10 mouse cellular contexts compared by ENCODE assay signal in the genomic region with DNA sequence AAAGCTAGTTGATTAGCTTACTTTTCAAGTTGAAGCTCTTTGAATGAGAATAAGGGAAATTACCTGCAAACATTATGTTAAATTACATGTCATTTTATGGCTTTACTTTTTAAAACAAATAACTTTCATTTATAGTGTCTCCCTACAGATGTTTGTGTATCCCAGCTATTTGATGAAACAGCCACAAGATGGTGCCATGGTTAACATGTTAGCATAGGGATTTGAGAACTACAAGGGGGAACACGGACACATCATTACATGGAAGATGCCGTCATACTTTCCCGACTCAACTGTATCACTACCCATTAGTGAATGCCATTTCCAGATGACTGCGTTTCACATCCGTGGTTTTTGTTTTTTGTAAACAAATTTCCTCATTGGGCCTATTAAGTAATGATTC. TPM values are rescaled to one million over a fixed set of nuclear protein-coding genes. Genes with fewer than 3 reads are reported as not detected.
DNase-seq lines count a peak whose midpoint lies in the region; ATAC-seq and TF ChIP-seq lines count a peak whose summit lies in the region.
"Had no signal": no experiment of that assay in that cellular context is flagged by ENCODE, and none has a peak within 500 bp of the region (broad histone marks: within the 10 kb centered on the region; RNA-seq: fewer than 3 reads in every experiment).

No protein-coding gene starts in this region.

- TF ChIP-seq EP300 in liver, postnatal 0 days (IDR thresholded peaks at IDR 0.05; ENCODE audit: low read depth), result no peak

- peak; percentile 25 to 29 for DNase-seq in heart, adult 18-20 months
- DNase-seq in heart, postnatal 25 days (ENCODE audit: low spot score), result no peak
- DNase-seq in liver, postnatal 0 days, result no peak
- no peak for DNase-seq in liver, embryonic 11.5 days (ENCODE audit: low spot score)
- peak; percentile 34 for DNase-seq in retina, postnatal 1 day
- no peak for DNase-seq in left cerebral cortex, postnatal 10 days (ENCODE audit: extremely low spot score in 1 of 2, low spot score in 2 of 2)
- DNase-seq in embryo, embryonic 9.5 days (ENCODE audit: extremely low spot score), result no peak

- WGBS in liver, postnatal 0 days (ENCODE audit: insufficient replicate concordance), result 65% methylated on average over 5 of the region's 5 CpGs
- 64% methylated on average over 5 of the region's 5 CpGs for WGBS in liver, embryonic 11.5 days

- H3K36me3 ChIP-seq in liver, postnatal 0 days (replicated peaks; ENCODE audit: insufficient read depth, low read length), result no peaks in the 10 kb centered on the region
- H3K36me3 ChIP-seq in liver, embryonic 11.5 days (ENCODE audit: control insufficient read depth, insufficient read depth, low read length), result no peaks in the 10 kb centered on the region

- no peaks in the 10 kb centered on the region for H3K27me3 ChIP-seq in liver, postnatal 0 days (ENCODE audit: insufficient read depth, low read length)
- H3K27me3 ChIP-seq in liver, embryonic 11.5 days (replicated peaks; ENCODE audit: control insufficient read depth, insufficient read depth, low read length), result no peaks in the 10 kb centered on the region

- H3K27ac ChIP-seq in liver, postnatal 0 days (ENCODE audit: low read depth), result no peak overlapping the region
- H3K27ac ChIP-seq in liver, embryonic 11.5 days (ENCODE audit: low read depth, low read length), result no peak overlapping the region

- H3K9me3 ChIP-seq in liver, postnatal 0 days (ENCODE audit: low read length), result no peaks in the 10 kb centered on the region
- no peaks in the 10 kb centered on the region for H3K9me3 ChIP-seq in liver, embryonic 11.5 days (ENCODE audit: control insufficient read depth, low read length)

- H3K9ac ChIP-seq in liver, postnatal 0 days (replicated peaks), result no peak overlapping the region
- H3K9ac ChIP-seq in liver, embryonic 11.5 days (ENCODE audit: low read depth, low read length), result no peak overlapping the region

- no peak for ATAC-seq in liver, postnatal 0 days
- no peak for ATAC-seq in liver, embryonic 11.5 days (replicated peaks; ENCODE audit: low FRiP score)
- peak; percentile 40 for ATAC-seq in activated CD4-positive, CD25-positive, alpha-beta regulatory T cell, adult 4 months

- peak; percentile 56 for TF ChIP-seq CTCF in liver, postnatal 0 days (IDR thresholded peaks at IDR 0.05; ENCODE audit: low read depth)

- intact Hi-C loops in heart, postnatal 25 days (cut with DNase I), result loop anchor here (2.0 kb wide), 2 partner anchors 126 to 152 kb away; no protein-coding TSS in a partner anchor
- intact Hi-C loops in left cerebral cortex, postnatal 10 days (cut with DNase I), result loop anchor here (10.0 kb wide), 1 partner anchor 128 kb away; no protein-coding TSS in a partner anchor

- no peak overlapping the region for H3K4me3 ChIP-seq in liver, postnatal 0 days (ENCODE audit: low read depth, low read length)
- H3K4me3 ChIP-seq in liver, embryonic 11.5 days (ENCODE audit: low read depth, low read length), result no peak overlapping the region

- no peaks in the 10 kb centered on the region for H3K4me1 ChIP-seq in liver, postnatal 0 days (ENCODE audit: insufficient read depth)
- H3K4me1 ChIP-seq in liver, embryonic 11.5 days (replicated peaks; ENCODE audit: control insufficient read depth, insufficient read depth, low read length), result no peaks in the 10 kb centered on the region

- no peak overlapping the region for H3K4me2 ChIP-seq in liver, postnatal 0 days (ENCODE audit: low read depth, low read length)
- H3K4me2 ChIP-seq in liver, embryonic 11.5 days, result no peak overlapping the region

RNA-seq across cellular contexts. Expression of a gene that starts 45.8 kb away (rescaled TPM):
- not detected for total RNA-seq in heart, adult 18-20 months (2021)
- total RNA-seq in heart, postnatal 25 days (2021), result not detected
- not detected in 2 replicates for polyA plus RNA-seq in liver, postnatal 0 days (2015; fragmentation: Nextera tagmentation; extraction: Ambion mirVana)
- not detected in 2 replicates for polyA plus RNA-seq in liver, embryonic 11.5 days (2014; fragmentation: Nextera tagmentation; extraction: Ambion mirVana)
- polyA plus RNA-seq in activated CD4-positive, CD25-positive, alpha-beta regulatory T cell, adult 4 months (2017; shearing (Covaris generic)), result not detected
- not detected for total RNA-seq in left cerebral cortex, postnatal 10 days (2021)
- total RNA-seq: heart, postnatal 14 days had no signal
- polyA plus RNA-seq: limb, embryonic 11.5 days had no signal

Comparison
In these comparisons a context has a peak if more than half of its experiments do, and no peak if none do; other contexts are left out.
1. DNase-seq: peak in heart, adult 18-20 months (2 of 2) and retina, postnatal 1 day (single experiment); none in heart, postnatal 25 days (single experiment), liver, postnatal 0 days (single experiment), liver, embryonic 11.5 days (single experiment), left cerebral cortex, postnatal 10 days (0 of 2) and embryo, embryonic 9.5 days (single experiment).